Mouse (Mus musculus): Measurements from ENCODE around the gene Abi3bp.

DNA sequence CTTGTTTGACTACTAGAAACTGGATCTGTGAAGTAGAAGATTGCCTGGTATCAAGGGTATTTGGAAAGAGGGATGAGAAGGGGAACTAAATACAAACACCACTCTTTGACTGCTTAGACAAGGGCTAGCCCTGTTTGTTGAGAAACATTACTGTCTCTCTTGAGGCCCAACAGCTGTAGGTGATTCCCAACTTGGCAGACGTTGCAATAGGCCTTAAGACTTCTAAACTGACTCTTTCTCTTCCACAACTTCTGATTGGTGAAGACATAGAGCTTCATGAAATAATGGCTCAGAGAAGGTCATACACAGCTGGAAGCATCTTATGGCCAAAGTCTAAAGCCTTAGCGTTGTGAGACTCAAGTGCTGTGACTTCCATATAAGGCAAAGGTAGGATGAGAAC is 26.2 kb upstream of the Abi3bp start:
- TF ChIP-seq CTCF (IDR thresholded peaks at IDR 0.05) = no peak
- no peak for TF ChIP-seq POLR2A (IDR thresholded peaks at IDR 0.05; ENCODE audit: insufficient read depth, low read depth, low read length)
